Mouse (Mus musculus): ENCODE results near the gene Sp1.
A peak's percentile ranks its signal among the peaks of the same experiment; 100 is the strongest.

Sp1 gene

DNA sequence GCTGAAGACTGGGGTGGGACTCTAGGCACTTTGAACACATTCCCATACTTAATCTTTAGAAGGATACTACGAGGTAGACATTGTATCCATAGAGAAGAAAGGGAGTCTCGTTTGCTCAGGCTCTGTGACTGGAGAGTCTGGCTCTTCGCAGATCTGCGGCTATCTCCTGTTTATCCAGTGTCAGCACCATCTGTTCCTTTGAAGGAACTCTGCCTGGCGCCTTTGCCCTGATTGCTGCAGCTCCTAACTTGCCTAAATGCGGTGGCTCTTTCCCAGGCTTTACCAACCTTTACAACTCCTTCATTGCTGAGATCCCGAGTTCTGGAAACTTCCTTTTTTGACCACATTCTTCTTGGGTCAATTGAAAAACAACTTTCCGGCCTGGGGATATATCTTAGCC lies 43.4 kb downstream of the Sp1 start:
- no peak for TF ChIP-seq GATA4 (IDR thresholded peaks at IDR 0.05; ENCODE audit: insufficient replicate concordance, low read length)

DNA sequence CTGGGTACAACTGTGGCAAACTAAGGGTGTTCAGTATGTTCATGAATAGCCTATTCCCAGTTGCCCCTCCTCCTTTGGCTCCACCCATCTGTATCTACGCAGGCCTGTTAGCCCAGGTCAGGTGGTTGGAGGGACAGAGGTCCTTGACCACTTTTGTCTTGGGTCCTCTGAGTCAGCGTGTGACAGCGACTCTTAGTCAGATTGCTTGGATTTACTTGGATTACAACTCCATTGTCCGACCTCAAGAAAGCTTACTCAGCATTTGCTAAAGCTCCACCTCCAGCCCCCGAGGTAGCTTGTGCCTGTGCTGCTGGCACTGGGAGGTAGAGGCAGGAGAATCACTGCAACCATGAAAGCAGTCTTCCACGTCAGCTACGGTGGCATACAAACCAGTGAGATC lies 45.0 kb downstream of the Sp1 start:
- TF ChIP-seq GATA4 (IDR thresholded peaks at IDR 0.05; ENCODE audit: insufficient replicate concordance, low read length), result no peak

DNA sequence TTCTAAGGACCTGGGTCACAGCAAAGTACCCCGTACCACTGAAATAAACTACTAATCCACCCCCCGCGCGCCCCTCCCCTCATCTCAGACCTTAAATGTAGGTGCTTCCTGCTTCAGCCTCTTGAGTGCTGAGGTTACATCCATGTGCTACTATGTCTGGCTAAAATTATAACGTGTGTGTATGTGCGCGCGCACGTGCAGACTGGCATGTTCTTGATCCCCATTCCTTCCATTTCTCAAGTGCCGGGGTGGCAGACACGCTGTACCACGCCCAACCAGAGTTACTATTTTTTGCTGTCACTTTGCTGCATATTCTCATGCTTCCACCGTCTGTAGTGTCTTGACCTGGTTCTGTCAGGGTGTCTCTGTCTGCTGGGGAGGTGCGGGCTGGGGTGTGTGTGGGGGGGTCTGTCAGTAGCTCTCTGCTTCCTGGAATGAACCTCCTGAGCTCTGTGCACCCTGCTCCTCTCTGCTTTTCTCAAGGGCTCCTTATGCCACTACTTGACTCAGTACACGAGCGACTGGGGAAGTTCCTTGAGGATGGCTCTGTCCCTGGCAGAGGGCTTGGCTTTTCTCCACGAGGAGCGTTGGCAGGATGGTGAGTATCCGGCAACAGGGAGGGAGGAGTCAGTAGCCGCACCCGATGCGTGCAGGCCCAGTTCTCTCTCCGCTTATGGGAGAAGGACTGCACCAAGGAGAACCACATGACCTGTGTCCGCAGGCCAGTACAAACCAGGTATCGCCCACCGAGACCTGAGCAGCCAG lies 45.9 kb downstream of the Sp1 start:
- TF ChIP-seq GATA4 (IDR thresholded peaks at IDR 0.05; ENCODE audit: insufficient replicate concordance, low read length), result no peak

DNA sequence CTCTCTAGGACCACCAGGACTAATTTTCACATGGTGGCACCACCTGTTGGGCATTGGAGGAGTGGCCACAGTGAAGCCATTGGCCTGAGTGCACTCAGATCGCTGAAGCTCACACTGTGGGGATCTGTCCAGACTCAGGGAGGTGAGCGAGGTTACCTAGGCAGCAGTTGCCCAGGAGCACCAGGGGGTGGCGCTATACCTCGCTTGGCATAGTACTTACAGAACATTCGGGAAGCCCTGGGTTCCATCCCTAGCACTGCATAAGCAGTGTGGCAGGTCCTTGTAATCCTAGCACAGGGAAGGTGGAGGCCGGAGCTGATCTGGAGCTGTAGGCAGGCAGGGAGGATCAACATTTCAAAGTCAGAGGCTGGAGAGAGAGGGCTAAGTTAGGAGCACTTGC lies 50.0 kb downstream of the Sp1 start:
- no peak for TF ChIP-seq GATA4 (IDR thresholded peaks at IDR 0.05; ENCODE audit: insufficient replicate concordance, low read length)

DNA sequence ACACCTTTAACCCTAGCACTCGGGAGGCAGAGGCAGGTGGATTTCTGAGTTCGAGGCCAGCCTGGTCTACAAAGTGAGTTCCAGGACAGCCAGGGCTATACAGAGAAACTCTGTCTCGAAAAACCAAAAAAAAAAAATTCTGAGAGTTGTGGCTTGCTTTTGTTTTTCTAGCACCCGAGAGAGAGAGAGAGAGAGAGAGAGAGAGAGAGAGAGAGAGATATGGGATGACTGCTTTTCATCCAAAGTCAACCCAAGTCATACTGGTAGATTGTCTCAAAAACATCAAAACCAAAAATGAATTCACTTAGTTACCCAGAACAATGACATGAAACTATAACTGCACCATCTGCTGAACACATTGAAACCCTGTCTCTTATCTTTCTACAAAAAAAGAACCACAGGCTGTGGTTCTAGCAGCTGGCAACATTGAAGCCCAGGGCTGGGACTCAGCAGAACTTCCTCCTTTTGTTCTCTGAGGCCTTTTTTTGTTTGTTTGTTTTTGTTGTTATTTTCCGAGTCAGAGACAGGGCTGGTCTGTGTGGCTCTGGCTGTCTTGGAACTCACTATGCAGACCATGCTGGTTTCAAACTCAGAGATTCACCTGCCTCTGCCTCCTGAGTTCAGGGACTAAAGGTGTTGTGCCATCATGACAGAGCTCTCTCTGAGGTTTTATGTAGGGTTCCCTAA lies 52.2 kb downstream of the Sp1 start:
- no peak for TF ChIP-seq GATA4 (IDR thresholded peaks at IDR 0.05; ENCODE audit: insufficient replicate concordance, low read length)

DNA sequence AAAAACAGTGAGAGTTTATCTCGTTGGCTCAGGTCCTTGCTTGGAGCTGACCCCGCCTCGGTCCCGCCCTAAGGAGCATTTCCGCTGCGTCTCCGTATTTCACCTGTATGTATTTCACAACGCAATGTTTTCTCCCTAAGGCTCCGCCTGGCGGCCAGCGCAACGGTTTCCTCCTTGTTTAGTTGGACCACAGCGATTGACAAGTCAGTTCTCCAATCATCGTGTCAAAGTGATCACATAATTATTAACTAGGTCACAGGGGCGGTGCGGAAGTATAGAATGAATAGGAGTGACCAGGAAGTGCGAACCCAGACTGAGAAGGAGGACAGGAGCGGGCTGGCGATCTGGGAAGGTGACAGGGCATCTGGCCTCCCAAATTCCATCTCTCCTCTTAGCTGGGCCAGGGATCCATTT lies 53.0 kb downstream of the Sp1 start, which contains the start of gene Prr13:
Gene Prr13 (plus strand): TSS at position 125 of the 414 bp plus-strand sequence.
- no peak for TF ChIP-seq GATA4 (IDR thresholded peaks at IDR 0.05; ENCODE audit: insufficient replicate concordance, low read length)

DNA sequence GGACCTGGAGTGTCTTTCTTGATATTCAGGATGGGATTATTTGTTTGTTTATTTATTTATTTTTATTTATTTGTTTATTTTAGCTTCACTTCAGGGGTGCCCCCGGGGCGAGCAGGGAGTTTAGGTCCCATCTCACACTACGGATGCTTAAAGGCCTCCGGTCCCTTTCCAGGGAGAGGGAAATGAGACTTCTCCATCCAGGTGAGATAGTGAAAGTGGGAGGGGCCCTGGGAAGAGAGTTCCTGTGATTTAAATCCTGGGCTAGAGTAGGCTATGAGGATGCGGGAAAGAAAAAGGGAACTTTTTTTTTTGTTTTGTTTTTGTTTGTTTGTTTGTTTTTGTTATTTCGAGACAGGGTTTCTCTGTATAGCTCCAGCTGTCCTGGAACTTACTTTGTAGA lies 53.4 kb downstream of the Sp1 start:
- TF ChIP-seq GATA4 (IDR thresholded peaks at IDR 0.05; ENCODE audit: insufficient replicate concordance, low read length), result no peak

DNA sequence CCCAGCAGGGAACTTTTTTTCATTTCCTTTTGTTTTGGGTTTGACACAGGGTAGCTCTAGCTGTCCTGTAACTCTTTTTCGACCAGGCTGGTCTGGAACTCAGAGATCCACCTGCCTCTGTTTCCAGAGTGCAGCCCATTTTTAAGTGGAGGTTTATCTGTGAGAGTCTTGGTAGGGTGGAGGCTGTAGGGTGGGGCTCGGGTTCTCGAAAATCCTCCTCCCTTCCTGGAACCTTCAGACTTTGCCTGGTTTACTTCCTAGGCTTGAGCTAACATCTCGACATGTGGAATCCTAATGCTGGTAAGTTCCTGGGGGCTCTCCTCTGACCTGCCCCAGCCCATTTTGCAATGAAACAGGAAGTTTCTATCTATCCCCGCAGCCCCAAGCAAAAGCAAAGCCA lies 53.9 kb downstream of the Sp1 start:
- TF ChIP-seq GATA4 (IDR thresholded peaks at IDR 0.05; ENCODE audit: insufficient replicate concordance, low read length), result no peak

DNA sequence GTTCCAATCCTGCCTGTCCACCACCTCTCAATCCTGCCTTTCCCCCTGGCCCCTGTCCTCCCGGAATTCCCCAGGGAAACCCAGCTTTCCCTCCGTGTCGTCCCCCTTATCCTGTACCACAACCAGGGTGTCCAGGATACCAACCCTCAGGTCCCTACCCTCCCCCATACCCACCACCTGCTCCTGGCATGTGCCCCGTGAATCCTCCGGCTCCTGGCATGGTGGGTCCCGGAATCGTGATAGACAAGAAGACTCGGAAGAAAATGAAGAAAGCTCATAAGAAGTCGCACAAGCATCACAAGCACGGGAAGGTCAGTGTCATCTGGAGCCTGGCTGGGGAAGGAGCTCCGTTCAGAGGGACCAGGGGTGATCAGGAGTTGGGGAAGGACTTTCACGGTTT lies 54.5 kb downstream of the Sp1 start:
- TF ChIP-seq GATA4 (IDR thresholded peaks at IDR 0.05; ENCODE audit: insufficient replicate concordance, low read length), result no peak

DNA sequence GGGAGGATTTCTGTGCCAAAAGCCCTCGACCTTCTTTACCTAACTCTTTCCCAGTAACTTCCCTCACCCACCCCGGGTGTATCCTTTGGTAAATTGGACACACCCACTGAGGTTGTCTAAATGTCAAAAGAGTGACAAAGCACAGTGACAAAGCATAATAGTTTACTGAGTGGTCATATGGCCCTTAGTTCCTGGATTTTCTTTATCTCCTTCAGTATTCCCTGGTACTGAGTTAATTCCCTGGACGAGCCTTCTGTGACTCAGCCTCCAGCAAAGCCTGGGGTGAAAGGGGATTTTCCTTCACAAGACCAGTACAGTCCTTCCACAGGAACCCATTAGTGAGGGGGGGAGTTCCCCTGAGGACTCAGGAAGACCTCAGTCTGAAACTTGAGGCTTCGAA lies 55.0 kb downstream of the Sp1 start:
- no peak for TF ChIP-seq GATA4 (IDR thresholded peaks at IDR 0.05; ENCODE audit: insufficient replicate concordance, low read length)

DNA sequence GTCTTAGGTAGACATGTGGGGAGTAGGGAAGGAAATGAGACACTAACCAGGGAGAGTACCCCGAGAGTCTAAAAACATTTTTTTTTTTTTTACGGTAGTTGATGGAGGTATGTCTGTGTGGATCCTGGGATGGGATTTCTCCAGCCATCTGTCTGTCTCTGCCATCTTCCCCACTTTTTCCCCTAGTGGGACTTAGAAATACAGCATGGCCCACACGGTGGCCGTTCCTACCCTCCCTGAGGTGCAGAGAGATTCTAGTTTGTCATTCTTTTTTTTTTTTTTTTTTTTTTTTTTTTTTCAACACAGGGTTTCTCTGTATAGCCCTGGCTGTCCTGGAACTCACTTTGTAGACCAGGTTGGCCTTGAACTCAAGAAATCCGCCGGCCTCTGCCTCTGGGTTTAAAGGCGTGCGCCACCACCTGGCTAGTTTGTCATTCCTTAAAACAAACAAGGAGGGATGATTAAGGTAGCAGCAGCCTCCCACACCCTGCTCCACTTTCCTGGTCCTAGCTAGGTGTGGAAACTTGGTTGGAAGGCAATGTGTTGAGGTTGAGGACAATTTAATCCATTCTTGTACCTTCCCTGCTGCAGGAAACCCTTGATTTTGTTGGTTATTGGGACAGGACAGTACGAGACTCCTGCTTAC lies 55.6 kb downstream of the Sp1 start:
- no peak for TF ChIP-seq GATA4 (IDR thresholded peaks at IDR 0.05; ENCODE audit: insufficient replicate concordance, low read length)

DNA sequence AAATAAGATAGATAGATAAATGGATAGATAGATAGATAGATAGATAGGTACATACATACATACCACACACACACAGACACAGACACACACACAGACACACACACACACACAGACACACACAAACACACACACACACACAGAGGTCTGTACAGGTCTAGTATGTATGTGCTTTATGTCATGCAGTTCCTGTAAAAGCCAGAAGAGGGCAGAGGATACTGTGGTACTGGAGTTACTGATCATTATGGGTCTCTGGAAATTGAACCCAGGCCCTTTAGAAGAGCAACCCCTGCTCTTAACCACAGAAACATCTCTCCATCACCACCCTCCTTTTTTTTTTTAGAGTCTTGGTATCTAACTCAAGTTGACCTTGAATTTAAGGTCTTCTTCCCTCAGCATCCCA lies 57.7 kb downstream of the Sp1 start:
- no peak for TF ChIP-seq GATA4 (IDR thresholded peaks at IDR 0.05; ENCODE audit: insufficient replicate concordance, low read length)

DNA sequence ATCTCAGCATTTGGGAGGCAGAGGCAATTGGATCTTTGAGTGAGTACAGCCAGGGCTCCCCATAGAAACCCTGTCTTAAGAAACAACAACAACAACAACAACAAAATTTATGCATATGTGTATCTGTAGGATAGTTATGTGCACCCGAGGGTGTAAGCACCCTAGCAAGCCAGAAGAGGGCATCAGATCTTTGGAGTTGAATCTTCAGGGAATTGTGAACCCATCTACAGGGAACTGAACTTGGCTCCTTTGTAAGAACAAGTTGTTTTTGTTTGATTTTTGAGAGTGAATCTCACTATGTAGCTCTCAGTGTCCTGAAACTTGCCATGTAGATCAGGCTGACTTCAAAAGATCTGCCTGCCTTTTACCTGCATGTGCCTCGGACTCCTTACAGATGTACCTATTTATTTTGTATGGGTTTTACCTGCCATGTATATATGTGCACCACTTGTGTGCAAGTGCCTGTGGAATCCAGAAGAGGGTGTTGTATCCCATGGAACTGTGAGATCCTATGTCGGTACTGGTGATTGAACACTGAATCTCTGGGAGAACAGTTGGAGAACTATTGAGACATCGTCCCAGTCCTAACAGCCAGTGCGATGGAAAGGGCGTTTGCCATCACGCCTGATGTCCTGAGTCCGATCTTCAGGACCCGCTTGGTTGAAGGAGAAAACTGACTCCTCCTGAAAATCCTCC lies 62.9 kb downstream of the Sp1 start:
- TF ChIP-seq GATA4 (IDR thresholded peaks at IDR 0.05; ENCODE audit: insufficient replicate concordance, low read length), result no peak

DNA sequence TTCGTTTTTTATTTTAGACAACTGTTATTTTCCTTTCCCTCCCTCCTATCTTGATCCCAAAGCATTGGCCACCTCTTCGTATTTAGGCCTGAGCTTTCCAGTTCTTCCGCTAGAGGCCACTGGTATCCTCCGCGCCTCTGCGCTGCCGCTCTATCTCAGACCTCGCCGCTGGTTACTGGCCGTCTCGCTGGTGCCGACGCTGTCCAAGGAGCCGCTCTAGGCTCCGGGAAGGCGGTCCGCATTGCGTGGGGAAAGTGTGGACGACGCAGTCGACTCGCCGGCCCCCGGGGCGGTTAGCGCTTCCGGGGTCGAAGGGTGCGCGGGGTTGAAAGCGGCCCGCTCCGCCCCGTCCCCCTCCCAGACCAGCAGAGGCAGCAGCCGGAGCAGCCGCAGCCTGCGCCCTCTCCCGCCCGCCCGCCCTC lies 64.3 kb downstream of the Sp1 start, which contains the start of gene Pcbp2:
Gene Pcbp2 (plus strand): TSS at position 357 of the 422 bp plus-strand sequence.
- TF ChIP-seq GATA4 (IDR thresholded peaks at IDR 0.05; ENCODE audit: insufficient replicate concordance, low read length), result peak; percentile 72; the same call in 1 of the 2 replicates

DNA sequence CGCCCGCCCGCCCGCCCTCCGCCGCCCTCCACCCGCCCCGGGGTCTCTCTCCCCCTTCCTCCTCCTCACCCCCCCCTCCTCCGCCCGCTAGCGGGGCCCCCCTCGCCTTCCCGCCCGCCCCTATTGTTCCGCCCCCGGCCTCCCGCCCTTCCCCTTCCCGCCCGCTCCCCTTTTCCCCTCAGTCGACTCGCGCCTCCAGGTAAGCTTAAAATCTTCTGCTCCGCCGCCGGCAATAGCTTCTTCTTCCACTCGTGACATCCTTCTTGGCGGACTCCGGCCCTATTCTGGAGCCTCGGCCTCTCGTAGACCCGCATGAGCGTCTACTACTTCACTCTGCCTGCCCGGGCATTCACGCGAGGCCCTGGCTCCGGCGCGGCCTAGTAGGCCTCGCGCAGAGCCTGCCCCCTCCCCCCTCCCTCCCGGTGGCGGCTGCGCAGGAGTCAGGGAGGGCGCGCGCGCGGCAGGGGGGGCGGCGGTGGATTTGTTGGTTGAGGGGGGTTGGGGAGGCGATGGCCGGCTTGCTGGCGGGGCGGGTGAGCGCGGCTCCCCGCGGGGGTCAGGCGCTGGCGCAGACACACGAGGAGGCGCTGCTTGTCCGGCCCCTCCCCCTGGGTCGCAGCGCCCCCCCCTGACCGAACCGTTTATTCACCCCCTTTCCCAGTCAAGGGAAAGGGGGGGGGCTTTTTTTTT lies 64.8 kb downstream of the Sp1 start:
- no peak; the same call in 1 of the 2 replicates for TF ChIP-seq GATA4 (IDR thresholded peaks at IDR 0.05; ENCODE audit: insufficient replicate concordance, low read length)
